Mouse (Mus musculus) heart, postnatal 25 days (tissue): ENCODE measurements around the gene Havcr2. TPM values are rescaled to one million over a fixed set of nuclear protein-coding genes. Genes with fewer than 3 reads are reported as not detected.
"Not testable (repeated sequence)": the region's sequence is repeated elsewhere in the genome, so short reads cannot be mapped to it uniquely, and the experiment has no call there.

Source experiments
- DNase-seq: peaks from one replicate; pipeline ENCODE4 v3.0.0; 2022; ENCODE audit warnings: low spot score
- intact Hi-C: fragments of 180-260 bp; cut with DNase I; formaldehyde crosslinking; loops from one replicate; pipeline ENCODE4 v1.15.1; 2025
- total RNA-seq, 2 experiments: library from RNA; stranded (reverse); gene quantifications; 2 replicates each; pipeline ENCODE4 v1.2.3; 2021

Gene Havcr2
- under 1 TPM; 0.28 to 0.36 TPM for total RNA-seq

GRCm38 (mm10) chr11:46454453-46455045 is at the start of gene Havcr2:
TSS of gene Havcr2 (plus strand) at chr11:46454935.
- intact Hi-C loops: no loop called here
- no peak for DNase-seq

- DNase-seq: no peak
- intact Hi-C loops: no loop called here
Observed at GRCm38 (mm10) chr11:46404986-46405385, 49.7 kb upstream of the Havcr2 start.

GRCm38 (mm10) chr11:46406721-46407120 is 48.0 kb upstream of the Havcr2 start:
- DNase-seq: no peak
- intact Hi-C loops: no loop called here

- DNase-seq: no peak
Observed at GRCm38 (mm10) chr11:46410018-46410563, 44.6 kb upstream of the Havcr2 start.

DNA sequence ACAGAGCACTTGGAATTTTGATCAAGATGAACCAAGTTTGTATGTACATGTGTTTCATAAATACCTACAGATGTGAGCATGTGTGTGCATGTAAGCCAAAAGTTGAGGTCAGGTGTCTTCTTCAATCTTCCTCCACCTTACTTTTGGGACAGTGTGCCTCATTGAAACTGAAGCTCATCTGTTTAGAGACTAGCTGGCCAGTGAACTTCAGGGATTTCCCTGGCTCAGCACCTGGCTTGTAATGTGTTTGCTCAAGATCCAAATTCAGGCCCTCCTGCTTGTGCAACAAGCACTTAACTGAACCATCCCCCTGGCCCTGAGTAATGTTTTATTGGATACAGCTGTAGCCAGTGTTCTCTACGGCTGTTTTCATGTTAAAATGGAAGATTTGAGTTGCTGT is 36.3 kb upstream of the Havcr2 start:
- intact Hi-C loops: no loop called here
- DNase-seq: no peak

More at GRCm38 (mm10) chr11:46410018-46410563, 44.6 kb upstream of the Havcr2 start:
- intact Hi-C loops: no loop called here

GRCm38 (mm10) chr11:46418860-46419259 is 35.9 kb upstream of the Havcr2 start:
- DNase-seq: no peak
- intact Hi-C loops: no loop called here

- intact Hi-C loops: no loop called here
- DNase-seq: no peak
Observed at GRCm38 (mm10) chr11:46421086-46421888, 33.4 kb upstream of the Havcr2 start.

- DNase-seq, intact Hi-C loops: not testable (repeated sequence)
Observed at GRCm38 (mm10) chr11:46428131-46428530, 26.6 kb upstream of the Havcr2 start.

GRCm38 (mm10) chr11:46430123-46430522 is 24.6 kb upstream of the Havcr2 start:
- DNase-seq: no peak
- intact Hi-C loops: loop anchor here (2.0 kb wide), 1 partner anchor 161 kb away; no protein-coding TSS in a partner anchor

DNA sequence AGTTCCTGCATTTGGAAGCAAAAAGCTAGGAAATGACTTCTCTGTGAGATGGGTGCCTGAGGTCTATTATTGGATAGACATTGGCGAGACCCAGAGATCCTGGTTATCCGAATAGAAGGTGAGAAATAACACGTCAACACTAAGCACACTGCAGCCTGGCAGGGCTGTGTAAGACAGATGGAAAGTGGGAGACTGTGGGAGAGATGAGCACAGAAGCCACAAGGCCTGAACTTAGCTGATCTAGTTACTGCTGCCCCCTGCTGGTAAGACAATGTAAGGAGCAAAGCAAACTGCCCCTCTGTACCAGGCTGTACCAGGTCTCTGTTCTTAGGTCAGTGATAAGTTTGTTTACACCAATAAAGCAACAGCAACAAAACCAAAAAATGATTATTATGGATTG is 23.6 kb upstream of the Havcr2 start:
- DNase-seq: no peak
- intact Hi-C loops: loop anchor here (2.0 kb wide), 1 partner anchor 162 kb away; no protein-coding TSS in a partner anchor

- no peak for DNase-seq
- intact Hi-C loops: no loop called here
Observed at GRCm38 (mm10) chr11:46435363-46435762, 19.4 kb upstream of the Havcr2 start.

GRCm38 (mm10) chr11:46436760-46437458 is 17.8 kb upstream of the Havcr2 start, which contains the start of gene Med7:
TSS of gene Med7 (plus strand) at chr11:46436925.
- intact Hi-C loops: no loop called here
- DNase-seq: peak; percentile 93

DNA sequence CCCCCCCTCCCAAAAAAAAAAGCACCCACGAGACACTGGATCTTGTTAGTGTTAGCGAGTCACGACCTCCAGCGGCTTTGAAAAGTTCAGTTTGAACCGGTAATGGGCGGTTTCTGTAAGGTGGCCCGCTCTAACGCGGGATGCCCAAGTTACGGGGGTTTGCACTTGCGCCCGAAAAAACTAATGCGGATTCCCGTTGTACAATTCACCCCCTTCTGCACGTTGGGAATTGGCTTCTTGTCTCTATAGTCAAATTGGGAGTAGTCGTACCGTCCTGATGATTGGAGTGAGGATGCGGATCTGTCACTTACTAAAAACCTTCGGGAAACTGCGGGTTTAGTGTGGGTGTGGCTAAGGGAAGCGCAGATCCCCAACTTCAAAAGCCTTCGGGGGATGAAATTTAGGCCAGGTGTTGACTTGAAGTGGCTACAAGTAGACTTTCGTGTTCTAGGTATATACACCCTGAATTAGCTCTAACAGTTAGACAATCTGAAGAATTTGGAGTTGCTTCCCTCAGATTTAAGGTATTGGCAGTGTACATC is 17.2 kb upstream of the Havcr2 start:
- intact Hi-C loops: no loop called here
- DNase-seq: no peak

DNA sequence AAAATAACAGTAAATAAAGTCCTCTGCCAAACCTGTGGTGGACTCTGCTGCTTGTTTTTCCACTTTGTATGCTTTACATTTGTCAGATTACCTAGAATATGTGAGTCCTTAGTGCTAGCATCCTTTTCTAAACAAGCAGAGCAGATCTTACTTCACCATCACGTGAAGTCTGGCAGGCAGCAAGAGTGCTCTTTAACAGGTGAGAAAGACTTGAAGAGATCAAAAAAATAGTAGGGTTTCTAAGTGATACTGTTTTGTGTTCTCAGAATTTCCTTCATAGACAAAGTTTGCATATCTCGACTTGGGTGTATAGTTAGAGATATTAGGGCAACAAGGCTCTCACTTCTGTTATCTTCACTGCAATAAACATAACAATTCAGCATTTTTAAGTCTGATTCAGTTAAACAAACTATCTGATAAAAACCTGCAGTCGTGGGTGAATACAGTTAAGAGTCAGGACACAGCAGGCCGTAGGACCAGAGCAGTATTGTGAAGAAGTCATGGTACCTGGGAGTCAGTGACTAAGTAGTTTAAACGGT is 15.7 kb upstream of the Havcr2 start:
- intact Hi-C loops: no loop called here
- DNase-seq: no peak

- intact Hi-C loops: loop anchor here (10.0 kb wide), 1 partner anchor 193 kb away; no protein-coding TSS in a partner anchor
- DNase-seq: no peak
Observed at GRCm38 (mm10) chr11:46441774-46442173, 13.0 kb upstream of the Havcr2 start.

DNA sequence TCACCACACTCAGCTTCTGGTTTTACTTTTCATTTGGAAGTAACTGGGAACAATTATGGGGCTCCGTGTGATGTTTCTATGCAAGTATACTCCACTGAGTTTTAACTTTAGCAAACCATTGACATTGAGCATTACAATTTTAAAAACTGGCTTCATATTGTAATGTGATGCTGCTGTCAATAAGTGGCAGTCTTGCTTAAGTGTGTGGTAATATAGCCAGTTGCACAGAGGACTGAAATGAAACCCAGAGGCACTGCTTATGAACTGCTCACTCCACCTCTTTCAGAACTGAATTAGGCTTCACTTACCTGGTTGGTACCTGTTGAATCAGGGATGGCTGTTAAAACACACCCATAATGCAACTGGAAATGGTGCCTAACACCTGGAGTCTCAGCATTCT is 11.6 kb upstream of the Havcr2 start:
- intact Hi-C loops: loop anchor here (10.0 kb wide), 1 partner anchor 192 kb away; no protein-coding TSS in a partner anchor
- no peak for DNase-seq

DNA sequence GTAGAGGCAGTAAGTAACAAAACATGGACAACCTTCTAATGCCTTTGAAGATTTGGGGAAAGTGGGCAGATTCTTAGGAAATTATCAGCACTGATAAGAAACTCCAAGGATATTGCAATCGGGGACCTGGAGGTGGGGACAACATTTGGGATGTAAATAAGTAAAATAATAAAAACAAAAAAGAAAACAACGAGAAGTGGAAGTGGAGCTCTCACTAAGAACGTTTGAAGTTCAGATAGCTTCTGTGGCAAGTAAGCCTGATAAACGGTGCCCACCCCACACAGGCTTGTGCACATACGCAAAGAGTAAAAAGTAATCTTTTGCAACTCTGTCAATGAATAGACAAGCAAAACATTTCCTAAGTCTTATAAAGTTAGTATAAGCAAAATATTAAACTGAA is 10.8 kb upstream of the Havcr2 start:
- intact Hi-C loops: loop anchor here (10.0 kb wide), 1 partner anchor 191 kb away; no protein-coding TSS in a partner anchor
- no peak for DNase-seq

DNA sequence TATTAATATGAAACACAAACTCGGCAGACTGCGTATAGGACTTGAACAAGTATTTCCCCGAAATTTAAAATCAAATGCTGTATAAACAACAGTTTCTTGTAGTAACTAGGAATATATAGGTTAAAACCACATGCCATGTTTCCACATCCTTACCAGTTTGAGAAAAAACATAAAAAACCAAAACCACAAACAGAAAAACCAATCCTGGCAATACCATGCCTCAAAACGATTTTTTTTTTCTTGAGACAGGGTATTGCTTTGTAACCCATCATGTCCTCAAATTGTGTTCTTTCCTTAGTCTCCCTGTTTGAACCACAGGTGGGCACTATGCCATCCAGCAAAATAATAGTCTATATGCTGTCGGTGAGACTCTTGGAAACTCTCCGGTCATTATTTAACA is 8.6 kb upstream of the Havcr2 start:
- no peak for DNase-seq
- intact Hi-C loops: loop anchor here (10.0 kb wide), 1 partner anchor 189 kb away; no protein-coding TSS in a partner anchor

- intact Hi-C loops: loop anchor here (10.0 kb wide), 1 partner anchor 187 kb away; no protein-coding TSS in a partner anchor
- DNase-seq: no peak
Observed at GRCm38 (mm10) chr11:46447644-46448484, 6.9 kb upstream of the Havcr2 start.
